Mouse (Mus musculus) gastrocnemius, postnatal 4 days (tissue): Measurements from ENCODE around the gene Ifrd1. TPM values are rescaled to one million over a fixed set of nuclear protein-coding genes. Genes with fewer than 3 reads are reported as not detected.
"Not testable (repeated sequence)": the region's sequence is repeated elsewhere in the genome, so short reads cannot be mapped to it uniquely, and the experiment has no call there.

Source experiments
- DNase-seq, 2 experiments: peaks; one replicate each; pipeline ENCODE4 v3.0.0; 2021 to 2022; ENCODE audit warnings: low spot score in 2 of 2, mixed read lengths in 2 of 2
- long read RNA-seq, 2 experiments: library from polyadenylated mRNA; stranded (forward); transcript quantifications; one replicate each; pipeline ENCODE4 v2.0.0; 2021
- total RNA-seq, 2 experiments: library from RNA; stranded (reverse); gene quantifications; 2 replicates each; pipeline ENCODE4 v1.2.3; 2021

Gene Ifrd1
- total RNA-seq: 100 to 1,000 TPM in 1 of 2 experiments, 10 to 100 TPM in 1; 81.3 to 107 TPM
- long read RNA-seq, experiment 1, transcript Ifrd1-201 (12 exons, 3,378 nt): major isoform, 67 of 73 reads
- long read RNA-seq, experiment 1, partial matches to known transcripts: 1 of 73 reads
- long read RNA-seq, experiment 1, other reads (novel, unspliced or antisense): 5 of 73 reads
- long read RNA-seq, experiment 2, transcript Ifrd1-201 (12 exons, 3,378 nt): major isoform, 56 of 77 reads
- long read RNA-seq, experiment 2, partial matches to known transcripts: 6 of 77 reads
- long read RNA-seq, experiment 2, other reads (novel, unspliced or antisense): 13 of 77 reads

GRCm38 (mm10) chr12:40248454-40249180, at the start of gene Ifrd1:
TSS of gene Ifrd1 (minus strand) at chr12:40248504.
- no peak for DNase-seq

GRCm38 (mm10) chr12:40286539-40286938, 38.2 kb upstream of the Ifrd1 start:
- no peak for DNase-seq

- no peak for DNase-seq
Measured at GRCm38 (mm10) chr12:40280596-40281325, 32.5 kb upstream of the Ifrd1 start.

GRCm38 (mm10) chr12:40277581-40277980, 29.3 kb upstream of the Ifrd1 start:
- DNase-seq: no peak

- DNase-seq: no peak
Measured at GRCm38 (mm10) chr12:40274931-40275330, 26.6 kb upstream of the Ifrd1 start.

- DNase-seq: no peak
Measured at GRCm38 (mm10) chr12:40273339-40273738, 25.0 kb upstream of the Ifrd1 start.

GRCm38 (mm10) chr12:40272710-40273109, 24.4 kb upstream of the Ifrd1 start:
- no peak for DNase-seq

GRCm38 (mm10) chr12:40268313-40268712, 20.0 kb upstream of the Ifrd1 start:
- DNase-seq: no peak

- no peak for DNase-seq
Measured at GRCm38 (mm10) chr12:40263712-40264111, 15.4 kb upstream of the Ifrd1 start.

- no peak for DNase-seq
Measured at GRCm38 (mm10) chr12:40263006-40263405, 14.7 kb upstream of the Ifrd1 start.

GRCm38 (mm10) chr12:40258462-40259000, 10.2 kb upstream of the Ifrd1 start:
- no peak for DNase-seq

GRCm38 (mm10) chr12:40257226-40257625, 8.9 kb upstream of the Ifrd1 start:
- DNase-seq: peak; percentile 65 to 72

GRCm38 (mm10) chr12:40256543-40256942, 8.2 kb upstream of the Ifrd1 start:
- no peak for DNase-seq

GRCm38 (mm10) chr12:40256033-40256432, 7.7 kb upstream of the Ifrd1 start:
- no peak for DNase-seq

- not testable (repeated sequence) for DNase-seq
Measured at GRCm38 (mm10) chr12:40255310-40255709, 7.0 kb upstream of the Ifrd1 start.

GRCm38 (mm10) chr12:40254729-40255128, 6.4 kb upstream of the Ifrd1 start:
- DNase-seq: no peak

GRCm38 (mm10) chr12:40253241-40253640, 4.9 kb upstream of the Ifrd1 start:
- DNase-seq: no peak

GRCm38 (mm10) chr12:40250256-40250655, 2.0 kb upstream of the Ifrd1 start:
- DNase-seq: peak in 1 of 2 experiments; percentile 24

- no peak for DNase-seq
Measured at GRCm38 (mm10) chr12:40247976-40248375, 328 bp downstream of the Ifrd1 start.

GRCm38 (mm10) chr12:40247384-40247783, 920 bp downstream of the Ifrd1 start:
- no peak for DNase-seq

GRCm38 (mm10) chr12:40245434-40245970, 2.8 kb downstream of the Ifrd1 start:
- DNase-seq: no peak
